Mouse (Mus musculus) stomach, embryonic 16.5 days (tissue): Measurements from ENCODE around the gene Shb. TPM values are rescaled to one million over a fixed set of nuclear protein-coding genes. Genes with fewer than 3 reads are reported as not detected.
"Not testable (repeated sequence)": the region's sequence is repeated elsewhere in the genome, so short reads cannot be mapped to it uniquely, and the experiment has no call there.

Experiments
- ATAC-seq: fragments of 200-750 bp; cut with Nextera tagmentation; 2 replicates; pipeline ENCODE4 v1.8.0; 2017; ENCODE audit warnings: moderate number of reproducible peaks, moderate TSS enrichment; ENCODE audit not compliant: insufficient read depth, low FRiP score
- H3K27ac ChIP-seq: fragments of 300-500 bp; sonication (generic); 2 replicates; pipeline ENCODE4 v1.5.1; 2014; ENCODE audit warnings: low read length
- H3K27me3 ChIP-seq: fragments of 300-500 bp; sonication (generic); 2 replicates; pipeline ENCODE4 v1.6.1; 2014; ENCODE audit warnings: low read length, control low read depth, mixed read lengths; ENCODE audit not compliant: control insufficient read depth, insufficient read depth
- H3K36me3 ChIP-seq: fragments of 300-500 bp; sonication (generic); 2 replicates; pipeline ENCODE4 v1.6.1; 2014; ENCODE audit warnings: low read length; ENCODE audit not compliant: control insufficient read depth, insufficient read depth
- H3K4me1 ChIP-seq: fragments of 300-500 bp; sonication (generic); 2 replicates; pipeline ENCODE4 v1.6.1; 2014; ENCODE audit warnings: low read length, control low read depth, mixed read lengths; ENCODE audit not compliant: control insufficient read depth, insufficient read depth
- H3K4me2 ChIP-seq: fragments of 300-500 bp; sonication (generic); 2 replicates; pipeline ENCODE4 v1.6.1; 2014; ENCODE audit warnings: low read depth, low read length, mixed read lengths
- H3K4me3 ChIP-seq: fragments of 300-500 bp; sonication (generic); replicated peaks from 2 replicates; pipeline ENCODE4 v1.5.1; 2014; ENCODE audit warnings: mild to moderate bottlenecking, low read length
- H3K9ac ChIP-seq: fragments of 300-500 bp; sonication (generic); 2 replicates; pipeline ENCODE4 v1.6.1; 2014; ENCODE audit warnings: low read length
- H3K9me3 ChIP-seq: fragments of 300-500 bp; sonication (generic); replicated peaks from 2 replicates; pipeline ENCODE4 v1.6.1; 2016; ENCODE audit warnings: low read length, control low read depth; ENCODE audit not compliant: control insufficient read depth
- WGBS: fragments of 180-500 bp; shearing (Covaris S2); extraction: QIAGEN DNeasy Blood & Tissue Kit; methylation state at CpG from one replicate; pipeline ENCODE4 v1.1.7; 2014; 5-methylcytosine and 5-hydroxymethylcytosine counted together
- polyA plus RNA-seq: library from polyadenylated mRNA; unstranded; fragments of >200 nt; fragmentation: Nextera tagmentation; extraction: Ambion mirVana; gene quantifications from 2 replicates; pipeline ENCODE4 v1.2.1, GENCODE M21; 2015

Shb gene
- polyA plus RNA-seq, 1 experiment from 2014 or later = 2.7 TPM

- Histone ChIP-seq H3K36me3 (peaks cover 34% of the 10 kb centered on the region), H3K27ac (peak overlapping the region; percentile 8; the same call in 1 of the 2 replicates), H3K9me3 (no peaks in the 10 kb centered on the region)
These were observed 129.3 kb downstream of the Shb start for GRCm38 (mm10) chr4:45402878-45403498.

GRCm38 (mm10) chr4:45402281-45402680, 130.0 kb downstream of the Shb start:
- Histone ChIP-seq H3K4me2 (no peak overlapping the region), H3K9me3 (no peaks in the 10 kb centered on the region), H3K4me3 (no peak overlapping the region), H3K9ac (no peak overlapping the region), H3K27ac (no peak overlapping the region), H3K36me3 (peaks cover 38% of the 10 kb centered on the region), H3K4me1 (peaks cover 33% of the 10 kb centered on the region), H3K27me3 (no peaks in the 10 kb centered on the region)
- no peak for ATAC-seq
- WGBS = 94% methylated on average over 4 of the region's 4 CpGs

More at GRCm38 (mm10) chr4:45402878-45403498, 129.3 kb downstream of the Shb start:
- Histone ChIP-seq H3K4me3 (no peak overlapping the region), H3K4me2 (no peak overlapping the region), H3K4me1 (peaks cover 39% of the 10 kb centered on the region), H3K9ac (no peak overlapping the region), H3K27me3 (no peaks in the 10 kb centered on the region)
- peak; percentile 72; the same call in 1 of the 2 replicates for ATAC-seq
- 58% methylated on average over 7 of the region's 7 CpGs for WGBS

- Histone ChIP-seq H3K9me3 (no peaks in the 10 kb centered on the region), H3K27ac (no peak overlapping the region), H3K27me3 (no peaks in the 10 kb centered on the region), H3K4me1 (peaks cover 17% of the 10 kb centered on the region; the same call in 1 of the 2 replicates), H3K4me3 (no peak overlapping the region), H3K36me3 (peaks cover 38% of the 10 kb centered on the region), H3K4me2 (no peak overlapping the region), H3K9ac (no peak overlapping the region)
- 94% methylated on average over 45 of the region's 45 CpGs for WGBS
- no peak for ATAC-seq
These were observed 132.7 kb downstream of the Shb start for GRCm38 (mm10) chr4:45399421-45400210.

- H3K4me3 ChIP-seq, H3K27ac ChIP-seq, H3K9me3 ChIP-seq, ATAC-seq, H3K4me2 ChIP-seq, H3K27me3 ChIP-seq, H3K9ac ChIP-seq, H3K4me1 ChIP-seq: not testable (repeated sequence)
- 82% methylated on average over 5 of the region's 5 CpGs for WGBS
- H3K36me3 ChIP-seq = peaks cover 28% of the 10 kb centered on the region
These were observed 134.0 kb downstream of the Shb start for GRCm38 (mm10) chr4:45398315-45398714.

- H3K27ac ChIP-seq, H3K4me1 ChIP-seq, ATAC-seq, H3K4me2 ChIP-seq, H3K4me3 ChIP-seq, H3K9ac ChIP-seq, H3K9me3 ChIP-seq, H3K27me3 ChIP-seq: not testable (repeated sequence)
- WGBS = 76% methylated on average over 5 of the region's 6 CpGs
- peaks cover 21% of the 10 kb centered on the region; the same call in 1 of the 2 replicates for H3K36me3 ChIP-seq
These were observed 136.1 kb downstream of the Shb start for GRCm38 (mm10) chr4:45396211-45396610.

- WGBS = 74% methylated on average over 5 of the region's 5 CpGs
- H3K4me2 ChIP-seq = no peak overlapping the region
These were observed 138.6 kb downstream of the Shb start for GRCm38 (mm10) chr4:45393658-45394057.

GRCm38 (mm10) chr4:45392994-45393393, 139.3 kb downstream of the Shb start:
- H3K27me3 ChIP-seq = no peaks in the 10 kb centered on the region
- H3K9me3 ChIP-seq = no peaks in the 10 kb centered on the region
- no peak for ATAC-seq
- H3K9ac ChIP-seq = no peak overlapping the region
- H3K36me3 ChIP-seq = 0 out of 2 replicates have a peak, but pooled peaks cover 4% of the 10 kb centered on the region
- WGBS = 61% methylated on average over 8 of the region's 8 CpGs
- no peak overlapping the region for H3K4me2 ChIP-seq
- H3K4me1 ChIP-seq = no peaks in the 10 kb centered on the region
- no peak overlapping the region for H3K4me3 ChIP-seq
- H3K27ac ChIP-seq = no peak overlapping the region

More at GRCm38 (mm10) chr4:45393658-45394057, 138.6 kb downstream of the Shb start:
- no peak for ATAC-seq
- Histone ChIP-seq H3K9me3 (no peaks in the 10 kb centered on the region), H3K27me3 (no peaks in the 10 kb centered on the region), H3K36me3 (peaks cover 6% of the 10 kb centered on the region; the same call in 1 of the 2 replicates), H3K4me1 (no peaks in the 10 kb centered on the region), H3K4me3 (no peak overlapping the region), H3K27ac (no peak overlapping the region), H3K9ac (no peak overlapping the region)

GRCm38 (mm10) chr4:45392572-45392971, 139.7 kb downstream of the Shb start:
- H3K4me2 ChIP-seq = no peak overlapping the region
- no peaks in the 10 kb centered on the region for H3K4me1 ChIP-seq
- WGBS = 60% methylated on average over 11 of the region's 11 CpGs
- no peaks in the 10 kb centered on the region for H3K36me3 ChIP-seq
- H3K9me3 ChIP-seq = no peaks in the 10 kb centered on the region
- H3K9ac ChIP-seq = no peak overlapping the region
- no peak overlapping the region for H3K4me3 ChIP-seq
- H3K27ac ChIP-seq = no peak overlapping the region
- no peaks in the 10 kb centered on the region for H3K27me3 ChIP-seq
- ATAC-seq = no peak

GRCm38 (mm10) chr4:45392099-45392498, 140.2 kb downstream of the Shb start:
- Histone ChIP-seq H3K9ac (no peak overlapping the region), H3K27me3 (no peaks in the 10 kb centered on the region), H3K4me2 (no peak overlapping the region), H3K27ac (no peak overlapping the region), H3K4me3 (no peak overlapping the region), H3K9me3 (no peaks in the 10 kb centered on the region), H3K36me3 (no peaks in the 10 kb centered on the region), H3K4me1 (no peaks in the 10 kb centered on the region)
- WGBS = 71% methylated on average over 4 of the region's 4 CpGs
- ATAC-seq = no peak
